Mouse (Mus musculus): Measurements from ENCODE around the gene Klk1b4. TPM values are rescaled to one million over a fixed set of nuclear protein-coding genes. Genes with fewer than 3 reads are reported as not detected.
"Not testable (repeated sequence)": the region's sequence is repeated elsewhere in the genome, so short reads cannot be mapped to it uniquely, and the experiment has no call there.

Gene Klk1b4
- polyA plus RNA-seq, 1 experiment, result not detected

DNA sequence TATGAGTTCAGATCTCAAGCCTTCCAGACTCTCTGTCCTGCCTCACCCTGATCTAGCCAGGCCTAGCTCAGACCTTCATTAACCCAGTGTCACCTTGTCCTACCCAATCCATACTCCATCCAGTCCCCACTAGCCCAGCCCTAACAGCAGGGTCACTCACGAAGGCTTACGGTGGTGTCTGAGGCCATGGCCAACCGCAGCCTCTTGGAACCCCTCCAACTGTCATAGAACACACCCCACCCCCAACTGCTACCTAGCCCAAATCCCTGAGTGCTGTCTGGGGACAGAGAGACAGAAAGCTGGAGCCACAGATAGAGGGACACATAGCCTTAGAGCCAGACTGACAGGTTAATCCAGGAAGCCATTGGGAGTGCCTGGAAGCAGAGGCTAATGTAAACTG, 28.7 kb downstream of the Klk1b4 start, which contains the start of gene Gm36864:
Gene Gm36864 (plus strand): TSS at position 269 of the 400 bp plus-strand sequence.
- no peak for TF ChIP-seq POLR2A (IDR thresholded peaks at IDR 0.05; ENCODE audit: borderline replicate concordance, extremely low read depth, low read depth, low read length)
- TF ChIP-seq CTCF (IDR thresholded peaks at IDR 0.05; ENCODE audit: insufficient read depth, low read length), result no peak
- 67% methylated on average over 3 of the region's 3 CpGs for WGBS
- no peaks in the 10 kb centered on the region for H3K4me1 ChIP-seq (ENCODE audit: control insufficient read depth, insufficient read depth, low read length)
- DNase-seq, result no peak
- H3K4me3 ChIP-seq (replicated peaks; ENCODE audit: extremely low read depth, low read depth, low read length), result no peak within 1 kb of the TSS

DNA sequence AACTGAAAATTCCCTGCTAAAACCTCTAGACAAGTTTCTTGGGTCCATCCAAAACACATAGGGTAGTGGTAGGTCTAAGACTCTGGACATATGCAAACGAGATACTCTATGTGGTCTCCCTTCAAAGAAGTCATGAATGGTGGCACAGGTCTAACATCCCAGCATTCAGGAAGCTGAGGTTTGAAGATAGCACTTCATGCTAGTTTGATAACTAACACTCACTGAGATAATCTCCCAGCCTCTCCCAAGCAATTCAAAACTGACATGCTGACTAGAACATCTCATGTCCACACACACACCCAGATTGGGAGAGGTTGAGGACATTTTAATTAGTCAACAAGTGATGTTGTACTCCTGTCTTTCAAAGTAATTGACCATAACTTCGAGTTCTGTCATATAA, 32.7 kb downstream of the Klk1b4 start:
- DNase-seq, result no peak
- 40% methylated on average over 2 of the region's 2 CpGs for WGBS
- no peak for TF ChIP-seq POLR2A (IDR thresholded peaks at IDR 0.05; ENCODE audit: borderline replicate concordance, extremely low read depth, low read depth, low read length)
- TF ChIP-seq CTCF (IDR thresholded peaks at IDR 0.05; ENCODE audit: insufficient read depth, low read length), result no peak
- no peaks in the 10 kb centered on the region for H3K4me1 ChIP-seq (ENCODE audit: control insufficient read depth, insufficient read depth, low read length)
- H3K4me3 ChIP-seq (replicated peaks; ENCODE audit: extremely low read depth, low read depth, low read length), result no peak overlapping the region

DNA sequence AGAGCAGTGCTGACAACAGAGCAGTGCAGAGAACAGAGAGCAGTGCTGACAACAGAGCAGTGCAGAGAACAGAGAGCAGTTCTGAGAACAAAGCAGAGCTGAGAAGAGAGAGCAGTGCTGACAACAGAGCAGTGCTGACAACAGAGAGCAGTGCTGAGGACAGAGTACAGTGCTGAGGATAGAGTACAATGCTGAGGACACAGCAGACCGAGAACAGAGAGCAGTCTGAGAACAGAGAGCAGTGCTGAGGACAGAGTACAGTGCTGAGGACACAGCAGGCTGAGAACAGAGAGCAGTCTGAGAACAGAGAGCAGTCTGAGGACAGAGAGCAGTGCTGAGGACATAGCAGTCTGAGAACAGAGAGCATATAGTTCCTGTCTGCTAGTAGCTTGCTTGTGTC, 33.5 kb downstream of the Klk1b4 start:
- H3K4me1 ChIP-seq (ENCODE audit: control insufficient read depth, insufficient read depth, low read length), result peaks cover 3% of the 10 kb centered on the region; the same call in 1 of the 2 replicates
- TF ChIP-seq CTCF (IDR thresholded peaks at IDR 0.05; ENCODE audit: insufficient read depth, low read length) (no peak), POLR2A (IDR thresholded peaks at IDR 0.05; ENCODE audit: borderline replicate concordance, extremely low read depth, low read depth, low read length) (no peak)
- no peak overlapping the region for H3K4me3 ChIP-seq (replicated peaks; ENCODE audit: extremely low read depth, low read depth, low read length)
- WGBS, result 57% methylated on average over 1 of the region's 1 CpGs
- no peak for DNase-seq

DNA sequence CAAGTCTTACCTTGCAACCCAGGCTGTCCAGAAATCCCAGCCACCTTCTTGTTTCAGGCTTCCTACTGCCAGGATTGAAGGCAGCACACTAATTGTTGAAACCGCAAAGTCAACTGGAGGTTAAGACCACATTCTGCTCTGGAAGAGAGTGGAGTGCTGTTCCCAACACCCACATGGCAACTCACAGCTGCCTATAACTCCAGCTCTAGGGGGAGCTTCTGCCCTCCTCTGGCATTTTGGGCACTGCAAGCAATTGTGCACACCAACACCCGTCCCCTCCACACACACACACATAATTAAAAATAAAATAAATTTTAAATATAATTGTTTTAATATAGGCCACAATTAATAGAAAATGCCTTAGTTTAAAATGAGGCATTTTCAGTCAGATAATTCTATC, 33.9 kb downstream of the Klk1b4 start:
- Histone ChIP-seq H3K4me3 (replicated peaks; ENCODE audit: extremely low read depth, low read depth, low read length) (no peak overlapping the region), H3K4me1 (ENCODE audit: control insufficient read depth, insufficient read depth, low read length) (peaks cover 3% of the 10 kb centered on the region; the same call in 1 of the 2 replicates)
- no peak for DNase-seq
- 66% methylated on average over 2 of the region's 2 CpGs for WGBS
- TF ChIP-seq POLR2A (IDR thresholded peaks at IDR 0.05; ENCODE audit: borderline replicate concordance, extremely low read depth, low read depth, low read length) (no peak), CTCF (IDR thresholded peaks at IDR 0.05; ENCODE audit: insufficient read depth, low read length) (no peak)

DNA sequence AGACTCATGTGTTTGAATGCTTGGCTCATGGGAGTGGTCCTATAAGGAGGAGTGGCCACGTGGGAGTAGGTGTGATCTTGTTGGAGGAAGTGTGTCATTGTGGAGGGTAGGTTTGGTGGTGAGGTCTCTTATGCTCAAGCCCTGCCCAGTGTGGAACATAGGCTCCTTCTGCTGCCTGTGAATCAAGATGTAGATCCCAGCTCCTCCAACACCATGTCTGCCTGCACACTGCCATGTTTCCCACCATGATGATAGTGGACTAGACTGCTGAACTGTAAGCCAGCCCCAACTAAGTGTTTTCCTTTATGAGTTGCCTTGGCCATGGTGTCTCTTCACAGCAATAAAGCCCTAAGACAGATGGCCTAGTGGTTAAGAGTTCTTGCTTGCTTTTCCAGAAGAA, 36.8 kb downstream of the Klk1b4 start:
- WGBS, result 50% methylated on average over 1 of the region's 1 CpGs
- TF ChIP-seq POLR2A (IDR thresholded peaks at IDR 0.05; ENCODE audit: borderline replicate concordance, extremely low read depth, low read depth, low read length) (no peak), CTCF (IDR thresholded peaks at IDR 0.05; ENCODE audit: insufficient read depth, low read length) (no peak)
- no peak overlapping the region for H3K4me3 ChIP-seq (replicated peaks; ENCODE audit: extremely low read depth, low read depth, low read length)

DNA sequence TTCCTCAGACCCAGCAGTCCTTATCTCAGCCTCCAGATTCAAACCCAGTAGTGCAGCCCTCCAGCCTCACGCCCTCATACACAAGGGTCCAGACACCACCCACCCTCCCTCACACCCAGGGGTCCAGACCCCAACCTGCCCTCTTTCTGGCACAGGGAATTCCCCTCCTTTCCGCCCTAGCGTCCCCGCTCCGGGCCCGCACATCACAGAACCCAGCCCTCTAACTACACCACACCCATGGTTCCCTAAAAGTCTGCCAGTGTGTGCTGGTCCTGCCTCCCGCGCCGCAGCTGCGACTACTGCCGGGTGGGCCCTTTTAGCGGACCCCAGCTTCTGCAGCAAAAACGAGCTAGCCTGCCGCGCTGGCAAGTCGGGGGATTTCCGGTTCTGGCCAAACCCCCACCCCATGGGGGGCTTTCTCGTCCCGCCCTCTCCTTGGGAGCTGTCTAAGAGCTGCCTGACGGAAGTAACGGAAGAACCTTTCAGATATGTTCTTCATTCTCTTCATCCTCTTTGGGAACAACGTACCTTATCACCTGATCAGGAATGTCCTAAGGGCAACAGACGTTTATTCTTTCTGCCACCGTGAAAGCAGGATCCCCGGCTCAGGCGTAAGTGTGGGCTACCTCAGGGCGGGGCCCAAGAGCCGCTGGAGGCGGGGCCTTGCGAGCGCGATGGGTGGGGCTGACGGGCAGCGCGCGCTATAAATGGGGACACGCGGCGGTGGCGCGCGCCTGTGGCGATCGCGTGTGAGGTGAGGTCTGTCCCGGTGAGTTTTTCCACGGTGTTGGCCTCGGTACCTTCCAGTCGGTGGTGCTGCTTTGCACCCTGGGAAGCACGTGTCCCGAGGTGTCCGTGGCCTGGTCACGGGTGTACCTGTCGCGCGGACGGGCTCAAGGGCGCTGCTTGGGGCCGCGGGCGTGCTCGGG, 39.1 kb downstream of the Klk1b4 start, which contains the start of the genes 1700028J19Rik and 2410002F23Rik:
Gene 1700028J19Rik (minus strand): TSS at position 641 of the 929 bp plus-strand sequence.
Gene 2410002F23Rik (plus strand): TSS at position 668 of the 929 bp plus-strand sequence.
- under 1% methylated on average over 62 of the region's 62 CpGs for WGBS
- Histone ChIP-seq H3K4me1 (ENCODE audit: control insufficient read depth, insufficient read depth, low read length) (peaks cover 3% of the 10 kb centered on the region; the same call in 1 of the 2 replicates), H3K4me3 (replicated peaks; ENCODE audit: extremely low read depth, low read depth, low read length) (peak within 1 kb of the TSS; percentile 99)
- DNase-seq, result peak; percentile 94
- peak; percentile 97 for TF ChIP-seq POLR2A (IDR thresholded peaks at IDR 0.05; ENCODE audit: borderline replicate concordance, extremely low read depth, low read depth, low read length)
- no peak for TF ChIP-seq CTCF (IDR thresholded peaks at IDR 0.05; ENCODE audit: insufficient read depth, low read length)

More for the DNA sequence above, 36.8 kb downstream of the Klk1b4 start:
- H3K4me1 ChIP-seq (ENCODE audit: control insufficient read depth, insufficient read depth, low read length), result peaks cover 3% of the 10 kb centered on the region; the same call in 1 of the 2 replicates
- no peak for DNase-seq

DNA sequence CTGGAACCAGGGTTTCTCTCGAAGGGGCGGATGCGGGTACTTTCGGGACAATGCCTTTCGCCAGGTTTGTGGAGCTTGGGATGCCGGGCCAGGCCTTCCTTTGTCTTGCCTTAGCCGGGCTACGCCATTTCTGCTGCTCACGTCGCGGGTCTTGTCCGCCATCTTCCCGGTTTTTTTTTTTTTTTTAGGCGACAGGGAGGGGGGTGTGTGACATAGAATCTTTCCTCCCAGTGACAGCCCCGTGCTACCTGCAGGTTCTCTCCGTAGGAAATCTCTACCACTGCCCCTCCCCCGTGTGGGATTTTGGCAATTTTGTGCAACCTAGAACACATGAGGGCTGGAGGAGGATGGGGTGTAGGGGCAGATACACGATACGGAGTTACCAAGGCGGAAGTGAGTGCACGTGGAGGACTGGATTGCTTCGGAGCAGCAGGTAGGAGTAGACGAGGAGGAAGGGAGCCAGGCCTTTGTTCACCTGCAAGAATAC, 39.8 kb downstream of the Klk1b4 start:
- Histone ChIP-seq H3K4me3 (replicated peaks; ENCODE audit: extremely low read depth, low read depth, low read length) (peak overlapping the region; percentile 99), H3K4me1 (ENCODE audit: control insufficient read depth, insufficient read depth, low read length) (peaks cover 3% of the 10 kb centered on the region; the same call in 1 of the 2 replicates)
- TF ChIP-seq POLR2A (IDR thresholded peaks at IDR 0.05; ENCODE audit: borderline replicate concordance, extremely low read depth, low read depth, low read length) (no peak), CTCF (IDR thresholded peaks at IDR 0.05; ENCODE audit: insufficient read depth, low read length) (no peak)
- under 1% methylated on average over 23 of the region's 23 CpGs for WGBS
- no peak for DNase-seq

DNA sequence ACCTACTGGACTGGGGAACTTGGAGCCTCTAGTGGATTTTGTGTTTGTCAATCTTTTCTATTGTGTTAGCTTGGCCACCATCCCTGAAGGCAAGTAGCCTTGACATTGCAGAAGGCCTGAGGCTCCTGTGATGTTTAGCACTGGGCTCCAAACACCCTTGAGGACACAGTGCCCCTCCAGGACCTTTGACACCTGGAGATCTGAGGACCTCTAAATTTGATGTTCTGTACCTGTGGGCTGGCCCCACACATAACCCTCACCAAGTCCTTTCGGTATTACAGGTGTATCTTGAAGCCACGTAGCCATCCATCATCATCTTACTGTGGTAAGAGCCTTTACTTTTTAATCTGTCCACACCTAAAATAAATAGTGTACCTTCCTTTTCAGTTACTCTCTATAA, 40.7 kb downstream of the Klk1b4 start:
- WGBS, result 90% methylated on average over 2 of the region's 2 CpGs
- H3K4me3 ChIP-seq (replicated peaks; ENCODE audit: extremely low read depth, low read depth, low read length), result no peak overlapping the region
- TF ChIP-seq POLR2A (IDR thresholded peaks at IDR 0.05; ENCODE audit: borderline replicate concordance, extremely low read depth, low read depth, low read length), result no peak
- no peak for TF ChIP-seq CTCF (IDR thresholded peaks at IDR 0.05; ENCODE audit: insufficient read depth, low read length)
- DNase-seq, result no peak
- H3K4me1 ChIP-seq (ENCODE audit: control insufficient read depth, insufficient read depth, low read length), result peaks cover 3% of the 10 kb centered on the region; the same call in 1 of the 2 replicates

DNA sequence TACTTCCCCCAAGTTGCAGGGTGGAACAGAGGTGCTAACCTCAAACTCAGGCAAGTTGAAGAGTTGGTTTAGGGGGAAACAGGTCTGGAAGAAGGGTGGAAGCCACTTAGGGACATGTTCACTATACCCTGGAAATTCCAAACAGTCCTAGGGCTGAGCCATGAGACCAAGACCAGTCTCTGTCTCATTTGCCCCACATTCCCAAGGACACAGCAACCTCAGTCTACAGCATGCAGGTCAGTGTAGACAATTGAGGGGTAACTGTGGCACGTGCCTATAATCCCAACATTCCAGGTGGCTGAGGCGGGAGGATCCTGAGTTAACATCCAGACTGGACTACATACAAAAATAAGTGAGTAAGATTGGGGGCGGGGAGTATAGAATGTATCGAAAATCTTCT, 42.0 kb downstream of the Klk1b4 start:
- 89% methylated on average over 4 of the region's 4 CpGs for WGBS
- Histone ChIP-seq H3K4me3 (replicated peaks; ENCODE audit: extremely low read depth, low read depth, low read length) (no peak overlapping the region), H3K4me1 (ENCODE audit: control insufficient read depth, insufficient read depth, low read length) (peaks cover 3% of the 10 kb centered on the region; the same call in 1 of the 2 replicates)
- TF ChIP-seq POLR2A (IDR thresholded peaks at IDR 0.05; ENCODE audit: borderline replicate concordance, extremely low read depth, low read depth, low read length), result no peak
- no peak for TF ChIP-seq CTCF (IDR thresholded peaks at IDR 0.05; ENCODE audit: insufficient read depth, low read length)
- DNase-seq, result no peak

DNA sequence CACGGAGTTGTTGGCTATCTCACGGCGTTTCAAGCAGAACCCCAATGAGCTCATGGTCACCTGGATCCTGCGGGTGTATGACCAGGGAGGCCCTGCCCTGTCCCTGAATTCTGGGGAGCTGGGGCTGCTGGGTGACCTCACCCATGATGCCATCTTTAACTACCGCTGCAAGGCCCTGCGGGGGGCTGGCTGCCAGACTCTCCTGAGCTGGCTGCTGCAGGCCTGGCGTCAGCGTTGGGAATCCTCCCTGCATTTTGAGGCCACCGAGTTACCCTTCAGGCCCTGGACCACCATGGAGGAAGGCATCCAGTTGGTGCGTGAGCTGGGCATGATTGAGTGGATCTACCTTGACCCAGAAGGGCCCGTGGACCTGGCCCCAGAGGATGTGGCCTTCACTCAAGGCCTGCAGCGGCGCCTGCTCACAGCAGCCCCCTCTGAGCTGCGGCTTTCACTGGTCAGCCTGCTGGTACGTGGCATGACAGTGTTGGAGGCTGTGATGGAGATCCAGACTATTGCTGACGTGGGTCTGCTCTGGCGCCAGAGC, 43.6 kb downstream of the Klk1b4 start:
- not testable (repeated sequence) for H3K4me1 ChIP-seq (ENCODE audit: control insufficient read depth, insufficient read depth, low read length); DNase-seq; H3K4me3 ChIP-seq (replicated peaks; ENCODE audit: extremely low read depth, low read depth, low read length)
- 89% methylated on average over 17 of the region's 17 CpGs for WGBS
